Mouse (Mus musculus) right cerebral cortex, postnatal 14 days (tissue): ENCODE results near the gene Sbk1.
A peak's percentile ranks its signal among the peaks of the same experiment; 100 is the strongest.

Experiments
- DNase-seq: peaks from one replicate; pipeline ENCODE4 v3.0.0; 2022

Sbk1 gene

GRCm38 (mm10) chr7:126271712-126272683 is at the start of gene Sbk1:
Gene Sbk1, plus strand, starts transcription at chr7:126272619.
- peak; percentile 87 for DNase-seq

GRCm38 (mm10) chr7:126222753-126223152 is 49.7 kb upstream of the Sbk1 start:
- no peak for DNase-seq

DNA sequence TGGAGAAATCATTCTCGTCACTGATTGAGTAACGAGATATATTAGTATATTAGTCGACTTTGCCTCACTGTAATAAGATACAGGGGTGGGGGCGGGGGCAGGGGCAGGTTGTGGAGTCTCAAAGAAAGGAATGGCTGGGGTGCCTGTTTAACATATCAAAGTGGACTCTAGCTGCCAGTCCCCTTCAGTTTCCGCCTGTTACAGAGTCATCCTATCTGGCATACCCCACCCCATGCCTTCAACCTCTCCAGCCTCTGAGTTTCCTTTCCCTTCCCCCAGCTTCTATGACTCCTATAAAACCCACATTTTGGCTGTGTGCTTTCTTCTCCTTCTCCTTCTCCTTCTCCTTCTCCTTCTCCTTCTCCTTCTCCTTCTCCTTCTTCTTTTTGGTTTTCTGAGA is 46.3 kb upstream of the Sbk1 start:
- DNase-seq = no peak

DNA sequence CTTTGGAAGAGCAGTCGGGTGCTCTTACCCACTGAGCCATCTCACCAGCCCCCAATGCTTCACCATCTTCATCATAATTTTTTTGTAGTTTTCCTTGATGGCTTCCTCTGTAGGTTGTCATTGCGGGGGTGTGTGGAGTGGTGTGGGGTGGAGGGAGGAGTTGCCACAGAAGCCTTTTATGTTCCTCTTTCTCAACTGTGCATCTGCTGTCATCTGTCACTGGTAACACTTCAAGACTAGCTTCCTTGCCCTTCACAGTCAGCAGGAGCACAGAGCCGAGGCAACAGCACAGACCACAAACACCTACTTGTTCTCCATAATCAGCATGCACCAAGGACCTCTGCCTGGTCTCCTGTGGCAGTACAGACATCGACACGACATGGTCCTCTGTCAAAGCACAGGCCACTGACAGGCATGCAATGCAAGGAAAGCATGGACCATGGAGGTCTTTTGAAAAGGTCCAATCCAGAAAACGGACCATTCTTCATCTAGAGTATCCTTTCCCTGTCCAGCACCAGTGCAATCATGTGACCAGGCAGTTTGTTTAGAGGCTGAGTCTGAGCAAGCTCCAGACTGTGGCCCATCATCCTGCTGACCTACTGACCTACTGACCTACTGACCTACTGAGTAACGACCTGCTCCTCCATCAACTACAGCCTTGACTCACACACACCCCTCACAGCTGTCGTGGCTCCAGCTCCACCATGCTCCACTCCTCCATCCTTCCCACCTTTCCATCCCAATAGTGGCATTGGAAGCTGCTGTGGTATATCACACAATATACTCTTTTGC is 41.9 kb upstream of the Sbk1 start:
- no peak for DNase-seq

GRCm38 (mm10) chr7:126232345-126233071 is 39.9 kb upstream of the Sbk1 start:
- DNase-seq = no peak

DNA sequence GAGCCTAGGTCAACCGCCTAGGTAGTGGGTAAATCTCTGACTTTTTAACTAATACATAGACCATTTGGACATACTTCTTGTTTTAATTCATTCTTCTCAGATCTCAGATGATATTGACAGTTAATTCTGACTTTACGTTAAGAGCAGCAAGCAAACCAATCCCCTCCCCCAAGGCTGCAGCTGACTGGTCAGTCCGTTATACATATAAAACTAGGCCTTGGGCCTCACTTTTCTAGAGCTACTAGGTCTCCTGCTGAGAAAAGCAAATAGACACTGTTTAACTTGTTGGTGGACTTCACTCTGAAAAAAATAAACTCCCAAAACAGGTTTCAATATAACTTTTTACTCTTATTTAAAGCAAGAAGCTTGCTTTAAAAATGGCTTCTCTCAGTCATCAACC is 37.8 kb upstream of the Sbk1 start:
- DNase-seq = no peak

- DNase-seq = peak; percentile 45
Observed at GRCm38 (mm10) chr7:126236083-126236793, 36.2 kb upstream of the Sbk1 start.

DNA sequence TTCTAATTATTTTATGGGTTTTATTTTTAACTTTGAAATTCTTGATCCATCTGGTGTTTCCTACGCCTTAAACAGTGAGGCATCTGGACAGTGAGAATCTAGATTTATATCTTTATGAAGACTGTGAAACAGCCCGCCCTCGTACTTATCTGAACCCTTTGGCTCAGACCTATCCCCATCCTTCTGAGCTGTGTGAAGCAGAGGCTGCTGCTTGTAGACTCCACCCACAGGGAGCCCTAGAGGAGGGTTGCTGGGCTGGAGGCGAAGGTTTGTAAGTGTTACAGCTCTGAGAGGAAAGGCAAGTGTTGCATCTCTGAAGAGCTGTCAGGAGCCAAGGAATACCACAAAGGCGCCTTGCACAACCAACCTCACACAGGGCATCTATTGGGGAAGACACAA is 35.6 kb upstream of the Sbk1 start:
- DNase-seq = no peak

DNA sequence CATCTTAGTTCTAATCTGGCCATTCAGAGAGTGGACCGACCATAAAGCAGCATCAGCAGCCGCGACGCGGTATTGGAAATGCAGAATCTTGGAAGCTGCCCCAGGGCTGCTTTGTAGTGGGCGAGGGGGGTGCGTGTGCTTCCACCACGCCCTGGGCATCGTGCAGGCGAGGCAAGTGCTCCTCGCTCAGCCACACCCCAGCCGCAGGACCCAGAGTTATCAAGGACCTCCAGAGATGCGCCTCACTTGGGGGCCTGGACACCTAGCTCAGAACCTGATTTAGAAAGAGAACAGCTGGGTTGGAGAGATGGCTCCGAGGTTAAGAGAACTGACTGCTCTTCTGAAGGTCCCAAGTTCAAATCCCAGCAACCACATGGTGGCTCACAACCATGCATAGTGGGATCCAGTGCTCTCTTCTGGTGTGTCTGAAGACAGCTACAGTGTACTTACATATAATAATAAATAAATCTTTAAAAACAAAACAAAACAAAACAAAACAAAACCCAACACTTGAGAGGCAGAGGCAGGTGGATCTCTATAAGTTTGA is 31.5 kb upstream of the Sbk1 start:
- no peak for DNase-seq

DNA sequence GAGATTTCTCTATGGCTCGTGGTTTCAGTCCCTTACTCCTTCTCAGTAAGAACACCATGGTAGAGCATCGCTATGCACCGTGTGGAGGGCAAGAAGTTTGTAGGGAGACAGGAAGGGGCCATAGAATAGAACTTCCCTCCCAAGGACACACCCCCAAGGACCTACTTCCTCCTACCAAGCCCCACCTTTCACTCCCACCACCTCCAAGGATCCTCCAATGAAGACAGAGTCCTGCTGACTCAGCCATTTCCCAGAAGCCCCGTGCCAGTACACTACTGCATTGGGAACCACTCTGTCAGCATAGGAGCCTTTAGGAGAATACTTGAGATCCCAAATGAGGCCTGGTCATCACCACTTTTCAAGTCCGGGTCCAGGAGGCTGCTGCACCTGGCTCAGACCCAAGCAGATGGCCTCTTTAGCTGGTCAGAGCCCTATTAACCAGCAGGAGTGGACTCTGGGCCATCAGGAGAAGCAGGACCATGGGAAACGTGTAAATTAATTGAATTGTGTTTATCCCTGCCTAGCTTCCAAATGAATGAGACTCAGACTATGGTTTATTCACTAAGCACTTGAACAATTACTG is 28.2 kb upstream of the Sbk1 start:
- no peak for DNase-seq

- DNase-seq = no peak
Observed at GRCm38 (mm10) chr7:126248088-126248487, 24.3 kb upstream of the Sbk1 start.

- DNase-seq = no peak
Observed at GRCm38 (mm10) chr7:126248641-126249141, 23.7 kb upstream of the Sbk1 start.

GRCm38 (mm10) chr7:126249146-126249545 is 23.3 kb upstream of the Sbk1 start:
- DNase-seq = no peak

- no peak for DNase-seq
Observed at GRCm38 (mm10) chr7:126249986-126250385, 22.4 kb upstream of the Sbk1 start.

GRCm38 (mm10) chr7:126250481-126250880 is 21.9 kb upstream of the Sbk1 start:
- no peak for DNase-seq

- no peak for DNase-seq
Observed at GRCm38 (mm10) chr7:126251698-126252097, 20.7 kb upstream of the Sbk1 start.

- DNase-seq = no peak
Observed at GRCm38 (mm10) chr7:126252230-126252629, 20.2 kb upstream of the Sbk1 start.

GRCm38 (mm10) chr7:126260280-126261210 is 11.9 kb upstream of the Sbk1 start:
- DNase-seq = peak; percentile 60

DNA sequence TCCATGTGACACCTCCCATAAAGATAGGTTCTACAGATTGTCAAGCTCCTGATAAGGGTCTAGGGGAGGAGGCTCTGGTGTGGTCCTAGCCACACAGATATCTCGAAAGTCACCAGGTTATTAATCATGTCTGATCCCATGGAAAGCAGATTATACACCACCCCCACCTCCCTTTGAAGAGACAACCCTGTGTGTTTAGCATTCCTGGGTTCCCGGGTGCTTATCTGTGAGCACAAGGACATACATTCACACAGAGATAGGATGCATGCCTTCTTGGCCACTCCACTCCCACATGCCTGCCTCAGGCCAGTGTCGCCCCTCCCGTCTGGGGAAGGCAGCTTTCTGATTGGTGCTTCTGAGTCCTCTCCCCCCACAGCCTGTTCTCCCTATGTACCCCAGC is 10.6 kb upstream of the Sbk1 start:
- DNase-seq = no peak

DNA sequence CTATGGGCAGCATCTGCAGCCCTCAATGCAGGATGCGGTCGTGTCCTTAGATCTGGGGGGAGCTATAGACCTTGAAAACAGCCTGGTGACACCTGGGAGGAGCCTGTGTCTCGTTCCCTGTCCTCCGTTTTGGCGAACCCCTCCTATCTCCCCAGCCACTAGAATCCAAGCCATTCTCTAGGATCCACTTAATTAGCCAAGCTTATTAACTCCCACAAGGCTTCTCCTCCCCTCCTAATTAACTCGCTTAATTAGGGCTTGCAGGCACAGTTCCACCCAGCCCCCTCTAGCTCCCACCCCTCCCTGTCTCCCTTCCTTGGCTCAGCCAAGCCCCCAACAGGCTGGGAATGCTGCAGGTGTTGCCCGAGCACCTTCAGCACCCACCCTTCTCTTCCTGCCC is 8.5 kb upstream of the Sbk1 start:
- no peak for DNase-seq
